Mouse (Mus musculus) testis, adult 2 months (tissue): Measurements from ENCODE around the gene Reps2.

ENCODE experiments used
- CTCF ChIP-seq: fragments of 200-500 bp; IDR thresholded peaks from 2 replicates; pipeline ENCODE4 v1.5.1; 2012; ENCODE audit warnings: low read depth, mild to moderate bottlenecking, inconsistent platforms, low read length, moderate library complexity; ENCODE audit not compliant: control insufficient read depth, insufficient read depth, insufficient replicate concordance
- POLR2A ChIP-seq: fragments of 200-500 bp; IDR thresholded peaks from 2 replicates; pipeline ENCODE4 v1.6.1; 2012; ENCODE audit warnings: low read depth, mild to moderate bottlenecking, inconsistent platforms, low read length, moderate library complexity; ENCODE audit not compliant: control insufficient read depth

DNA sequence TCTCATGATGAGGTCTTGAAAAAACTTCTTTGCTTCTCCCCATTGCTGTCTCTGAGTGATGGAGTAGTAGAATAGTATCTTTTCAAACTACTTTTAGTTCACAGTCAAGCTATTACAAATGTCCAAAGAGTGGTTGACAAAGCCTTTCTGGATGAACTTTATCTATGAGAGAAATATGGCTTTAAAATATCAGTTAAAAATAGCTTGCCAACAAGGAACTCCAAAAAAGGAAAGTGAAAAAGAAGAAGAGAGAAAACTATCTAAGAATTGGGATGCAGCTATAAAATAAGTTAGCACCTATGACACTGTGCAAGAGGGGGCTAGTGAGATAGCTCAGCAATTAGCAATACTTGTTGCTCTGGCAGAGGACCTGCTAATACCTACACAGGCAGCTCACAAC is 190.8 kb downstream of the Reps2 start:
- no peak for TF ChIP-seq POLR2A
- TF ChIP-seq CTCF: no peak
